ENCODE assay signal across 7 mouse cellular contexts in the genomic region with DNA sequence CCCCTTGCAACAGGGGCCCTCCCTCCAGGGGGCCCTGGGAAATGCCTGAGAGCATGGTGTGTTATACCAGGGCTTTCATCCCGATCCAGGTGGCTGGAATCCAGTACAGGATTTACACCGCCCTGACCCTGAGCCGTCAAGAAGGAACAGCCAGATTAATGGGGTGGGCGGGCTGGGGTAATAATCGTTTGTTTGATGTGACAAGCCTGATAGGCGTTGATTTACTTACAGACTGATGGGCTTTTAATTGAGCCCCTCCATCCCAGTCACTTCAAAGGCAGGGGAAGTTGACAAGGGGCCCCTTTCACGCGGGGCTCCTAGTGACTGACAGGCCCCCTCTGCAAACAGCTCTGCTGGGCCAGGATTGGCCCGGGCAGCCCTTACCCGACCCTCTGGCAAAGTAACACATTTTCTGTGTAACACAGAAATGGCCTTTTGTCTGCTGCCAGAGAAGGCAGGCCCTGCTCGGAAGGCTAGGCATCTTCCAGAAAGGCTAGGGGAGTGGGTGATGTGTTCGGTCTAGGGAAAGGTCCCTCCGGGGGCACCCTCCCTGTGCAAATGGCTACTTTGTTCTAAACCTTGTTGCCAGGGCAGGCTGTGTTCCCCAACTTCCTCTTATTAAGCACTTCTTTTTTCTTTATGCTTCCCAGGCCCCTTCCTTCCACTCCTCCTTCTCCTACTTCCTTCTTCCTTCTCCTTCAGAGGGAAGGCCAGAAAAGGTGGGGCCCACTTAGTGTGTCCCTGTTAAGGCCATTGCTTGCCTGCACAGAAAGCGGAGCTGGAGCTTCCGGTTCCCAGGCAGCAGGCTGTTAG. TPM values are rescaled to one million over a fixed set of nuclear protein-coding genes. Genes with fewer than 3 reads are reported as not detected.
DNase-seq lines count a peak whose midpoint lies in the region; ATAC-seq and TF ChIP-seq lines count a peak whose summit lies in the region.

No protein-coding gene starts in this region.

- no peaks in the 10 kb centered on the region for H3K36me3 ChIP-seq in heart, embryonic 16.5 days (ENCODE audit: control insufficient read depth, insufficient read depth)
- H3K36me3 ChIP-seq in small intestine, adult 2 months (ENCODE audit: control insufficient read depth, insufficient read depth, low read length), result no peaks in the 10 kb centered on the region

- H3K27ac ChIP-seq in heart, embryonic 16.5 days (ENCODE audit: low read length), result no peak overlapping the region
- 0 out of 2 replicates have a peak overlapping the region, but pooled peaks have one; percentile 3 for H3K27ac ChIP-seq in small intestine, adult 2 months (ENCODE audit: insufficient read depth, low read depth, low read length)
- no peak overlapping the region for H3K27ac ChIP-seq in left cerebral cortex, adult 2 months

- no peak overlapping the region for H3K4me3 ChIP-seq in heart, embryonic 16.5 days (ENCODE audit: low read length)
- no peak overlapping the region for H3K4me3 ChIP-seq in small intestine, adult 2 months (ENCODE audit: low read depth, low read length)
- no peak overlapping the region for H3K4me3 ChIP-seq in left cerebral cortex, adult 2 months

- intact Hi-C loops in left cerebral cortex, postnatal 4 days (cut with DNase I), result no loop called here
- intact Hi-C loops in left cerebral cortex, adult 2 months (cut with DNase I), result no loop called here

- 22% methylated on average over 15 of the region's 15 CpGs for WGBS in heart, embryonic 16.5 days
- 16% methylated on average over 15 of the region's 15 CpGs for WGBS in small intestine, adult 2 months

- TF ChIP-seq CTCF in small intestine, adult 2 months (IDR thresholded peaks at IDR 0.05; ENCODE audit: extremely low read depth, insufficient read length, insufficient replicate concordance, low read depth, low read length), result no peak
- no peak for TF ChIP-seq CTCF in left cerebral cortex, adult 2 months (IDR thresholded peaks at IDR 0.05)

- DNase-seq in left cerebral cortex, postnatal 4 days, result peak; percentile 40
- no peak for DNase-seq in left cerebral cortex, adult 18-20 months (ENCODE audit: low spot score in 2 of 2)
- peak; percentile 90 for DNase-seq in embryo, embryonic 10.5 days (ENCODE audit: low spot score)
- peak; percentile 52 to 76 for DNase-seq in lung, postnatal 4 days
- no peak for DNase-seq in left cerebral cortex, adult 2 months (ENCODE audit: extremely low spot score in 1 of 2, low spot score in 2 of 2)

- H3K9me3 ChIP-seq in heart, embryonic 16.5 days (replicated peaks; ENCODE audit: control insufficient read depth, low read length), result 0 out of 2 replicates have a peak, but pooled peaks cover 3% of the 10 kb centered on the region

- 0 out of 2 replicates have a peak, but pooled peaks cover 9% of the 10 kb centered on the region for H3K4me1 ChIP-seq in heart, embryonic 16.5 days (ENCODE audit: control insufficient read depth, insufficient read depth, low read length)
- H3K4me1 ChIP-seq in small intestine, adult 2 months (ENCODE audit: control insufficient read depth, insufficient read depth, insufficient read length, low read length), result peaks cover 6% of the 10 kb centered on the region; the same call in 1 of the 2 replicates

- 0 out of 2 replicates have a peak, but pooled peaks have one; percentile 43 for ATAC-seq in heart, embryonic 16.5 days (replicated peaks; ENCODE audit: extremely low read depth, insufficient read depth, low FRiP score)

- no peak for TF ChIP-seq POLR2A in small intestine, adult 2 months (IDR thresholded peaks at IDR 0.05; ENCODE audit: low read depth, low read length)

- no peak overlapping the region for H3K9ac ChIP-seq in heart, embryonic 16.5 days (ENCODE audit: low read length)

- no peaks in the 10 kb centered on the region for H3K27me3 ChIP-seq in heart, embryonic 16.5 days (ENCODE audit: control insufficient read depth, insufficient read depth, low read length)
- H3K27me3 ChIP-seq in small intestine, adult 2 months (ENCODE audit: control insufficient read depth, insufficient read depth, low read length), result no peaks in the 10 kb centered on the region

- H3K4me2 ChIP-seq in heart, embryonic 16.5 days (ENCODE audit: low read depth, low read length), result no peak overlapping the region

RNA-seq across cellular contexts. Expression of gene Zfp703, which starts 15.7 kb away (rescaled TPM):
- total RNA-seq in left cerebral cortex, postnatal 4 days (2021), result 10 to 100 TPM; 27.1 to 27.7 TPM
- total RNA-seq in left cerebral cortex, adult 18-20 months (2021), result 10 to 100 TPM; 38.4 to 48.0 TPM
- 5.0 and 7.0 TPM in 2 replicates for polyA plus RNA-seq in heart, embryonic 16.5 days (2015; fragmentation: Nextera tagmentation; extraction: Ambion mirVana)
- 52.7 and 97.1 TPM in 2 replicates for polyA plus RNA-seq in small intestine, adult 2 months (2012; rRNA removed)
- 10 to 100 TPM; 45.2 to 48.2 TPM for total RNA-seq in left cerebral cortex, adult 2 months (2021)

Comparison
In these comparisons a context has a peak if more than half of its experiments do, and no peak if none do; other contexts are left out.
1. DNase-seq: peak in left cerebral cortex, postnatal 4 days (single experiment), embryo, embryonic 10.5 days (single experiment) and lung, postnatal 4 days (2 of 2); none in left cerebral cortex, adult 18-20 months (0 of 2) and left cerebral cortex, adult 2 months (0 of 2).